Mouse (Mus musculus): ENCODE data around the gene Cbr3.

GRCm38 (mm10) chr16:93712189-93712885, 29.3 kb downstream of the Cbr3 start:
- TF ChIP-seq CTCF (IDR thresholded peaks at IDR 0.05; ENCODE audit: low read depth) (no peak), EP300 (IDR thresholded peaks at IDR 0.05; ENCODE audit: low read depth) (no peak)

All from liver, postnatal 0 days (tissue).